Comparison of ENCODE assay signal across 9 mouse cellular contexts in the genomic region with DNA sequence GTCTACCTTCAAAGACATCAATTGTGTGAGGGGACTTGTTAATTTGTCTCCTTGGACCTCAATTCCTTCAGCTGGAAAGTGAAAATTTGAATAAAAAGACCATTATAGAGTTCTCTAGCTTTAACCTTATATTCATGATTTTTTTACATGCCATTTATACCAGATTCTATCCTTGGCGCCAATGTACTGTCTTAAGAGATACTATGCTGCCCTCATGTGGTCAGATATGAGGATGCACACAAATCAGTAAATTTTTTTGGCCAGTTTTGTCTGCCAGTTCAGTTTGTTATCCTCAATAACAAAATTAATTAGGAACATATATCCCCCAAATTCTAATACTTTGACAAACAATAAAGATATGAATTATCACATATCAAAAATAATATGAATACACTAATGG. TPM values are rescaled to one million over a fixed set of nuclear protein-coding genes. Genes with fewer than 3 reads are reported as not detected.
DNase-seq lines count a peak whose midpoint lies in the region; ATAC-seq and TF ChIP-seq lines count a peak whose summit lies in the region.
"Had no signal": no experiment of that assay in that cellular context is flagged by ENCODE, and none has a peak within 500 bp of the region (broad histone marks: within the 10 kb centered on the region; RNA-seq: fewer than 3 reads in every experiment).

No protein-coding gene starts in this region.

- 0 out of 2 replicates have a peak, but pooled peaks have one; percentile 14 for TF ChIP-seq CTCF in kidney, adult 2 months (conservative IDR thresholded peaks at IDR 0.05; ENCODE audit: insufficient read depth, insufficient read length, low read depth, low read length)
- TF ChIP-seq CTCF in left cerebral cortex, adult 2 months (IDR thresholded peaks at IDR 0.05), result peak; percentile 85

- no peaks in the 10 kb centered on the region for H3K36me3 ChIP-seq in kidney, adult 2 months (ENCODE audit: control insufficient read depth, insufficient read depth, low read length)
- H3K36me3 ChIP-seq in forebrain, embryonic 16.5 days (ENCODE audit: control insufficient read depth, insufficient read depth), result no peaks in the 10 kb centered on the region
- H3K36me3 ChIP-seq: limb, embryonic 13.5 days had no signal

- H3K4me1 ChIP-seq in kidney, adult 2 months (ENCODE audit: control insufficient read depth, insufficient read depth, low read length), result no peaks in the 10 kb centered on the region
- peaks cover 19% of the 10 kb centered on the region for H3K4me1 ChIP-seq in forebrain, embryonic 16.5 days (replicated peaks; ENCODE audit: control insufficient read depth, insufficient read depth, low read length)

- H3K27me3 ChIP-seq in kidney, adult 2 months (replicated peaks; ENCODE audit: control insufficient read depth, insufficient read depth, low read length), result no peaks in the 10 kb centered on the region
- no peaks in the 10 kb centered on the region for H3K27me3 ChIP-seq in forebrain, embryonic 16.5 days (replicated peaks; ENCODE audit: control insufficient read depth, insufficient read depth, low read length)

- H3K9me3 ChIP-seq in forebrain, embryonic 16.5 days (ENCODE audit: control insufficient read depth, low read length), result no peaks in the 10 kb centered on the region
- H3K9me3 ChIP-seq: limb, embryonic 13.5 days had no signal

- H3K4me3 ChIP-seq in kidney, adult 2 months (ENCODE audit: insufficient read depth, low read depth, low read length), result no peak overlapping the region
- H3K4me3 ChIP-seq in forebrain, embryonic 16.5 days (replicated peaks; ENCODE audit: low read length), result no peak overlapping the region
- peak overlapping the region; percentile 29 for H3K4me3 ChIP-seq in left cerebral cortex, adult 2 months
- H3K4me3 ChIP-seq: limb, embryonic 13.5 days had no signal

- intact Hi-C loops in left cerebral cortex, adult 2 months (cut with DNase I), result loop anchor here (2.0 to 10.0 kb wide), 6 partner anchors 886 to 1843 kb away; a partner anchor contains a TSS

- H3K4me2 ChIP-seq in forebrain, embryonic 16.5 days (ENCODE audit: low read length), result no peak overlapping the region
- H3K4me2 ChIP-seq: limb, embryonic 13.5 days had no signal

- no peak overlapping the region for H3K9ac ChIP-seq in forebrain, embryonic 16.5 days (replicated peaks; ENCODE audit: low read depth, low read length)
- H3K9ac ChIP-seq: limb, embryonic 13.5 days had no signal

- peak; percentile 53; the same call in 1 of the 2 replicates for ATAC-seq in forebrain, embryonic 16.5 days

- WGBS in kidney, adult 2 months, result 0% methylated on average over 1 of the region's 1 CpGs
- 3% methylated on average over 1 of the region's 1 CpGs for WGBS in forebrain, embryonic 16.5 days

- DNase-seq in kidney, adult 2 months, result peak; percentile 61
- DNase-seq in kidney, adult 18-20 months, result no peak
- peak; percentile 48 for DNase-seq in ES-CJ7 (ENCODE audit: low read depth, low spot score)
- peak; percentile 27 for DNase-seq in c-Kit-positive CD71-positive TER-119-negative erythroid progenitor cells, embryonic 14.5 days (ENCODE audit: low read depth)
- peak; percentile 55 to 57 for DNase-seq in left cerebral cortex, adult 2 months (ENCODE audit: extremely low spot score in 1 of 2, low spot score in 2 of 2)
- DNase-seq in retina, postnatal 7 days (ENCODE audit: low read depth, low spot score), result peak; percentile 43
- DNase-seq in yolk sac, embryonic 10.5 days (ENCODE audit: low spot score), result no peak

- TF ChIP-seq POLR2A in kidney, adult 2 months (IDR thresholded peaks at IDR 0.05; ENCODE audit: low read depth, low read length), result no peak

- H3K27ac ChIP-seq in kidney, adult 2 months (ENCODE audit: insufficient read depth, low read depth, low read length), result no peak overlapping the region
- H3K27ac ChIP-seq in forebrain, embryonic 16.5 days (ENCODE audit: low read length), result no peak overlapping the region
- peak overlapping the region; percentile 73 for H3K27ac ChIP-seq in left cerebral cortex, adult 2 months
- H3K27ac ChIP-seq: limb, embryonic 13.5 days had no signal

RNA-seq across cellular contexts. Expression of a gene that starts 7.5 kb away (rescaled TPM):
- polyA plus RNA-seq in kidney, adult 2 months (2012; rRNA removed), result 11.2 and 13.7 TPM in 2 replicates
- 6.8 and 7.7 TPM in 2 replicates for polyA plus RNA-seq in forebrain, embryonic 16.5 days (2015; fragmentation: Nextera tagmentation; extraction: Ambion mirVana)
- 10 to 100 TPM; 15.9 to 16.5 TPM for total RNA-seq in left cerebral cortex, adult 2 months (2021)

RNA-seq across cellular contexts. Expression of a gene that starts 51.1 kb away (rescaled TPM):
- polyA plus RNA-seq in kidney, adult 2 months (2012; rRNA removed), result not detected in 2 replicates
- polyA plus RNA-seq in forebrain, embryonic 16.5 days (2015; fragmentation: Nextera tagmentation; extraction: Ambion mirVana), result 0.97 and 1.3 TPM in 2 replicates
- under 1 TPM in 1 of 2 experiments, not detected in 1; 0.84 TPM for total RNA-seq in left cerebral cortex, adult 2 months (2021)

RNA-seq across cellular contexts. Expression of a gene that starts 57.2 kb away (rescaled TPM):
- polyA plus RNA-seq in kidney, adult 2 months (2012; rRNA removed), result not detected in 2 replicates
- 0.21 TPM in 1 of 2 replicates, not detected in the other for polyA plus RNA-seq in forebrain, embryonic 16.5 days (2015; fragmentation: Nextera tagmentation; extraction: Ambion mirVana)
- total RNA-seq in left cerebral cortex, adult 2 months (2021), result not detected
- polyA plus RNA-seq: limb, embryonic 13.5 days had no signal

Comparison
In these comparisons a context has a peak if more than half of its experiments do, and no peak if none do; other contexts are left out.
1. DNase-seq: peak in kidney, adult 2 months (single experiment), ES-CJ7 (single experiment), c-Kit-positive CD71-positive TER-119-negative erythroid progenitor cells, embryonic 14.5 days (single experiment), left cerebral cortex, adult 2 months (2 of 2) and retina, postnatal 7 days (single experiment); none in kidney, adult 18-20 months (single experiment) and yolk sac, embryonic 10.5 days (single experiment).